Mouse (Mus musculus) MEL (cell line): ENCODE measurements around the gene Itpr2.

Experiments used
- BHLHE40 ChIP-seq: IDR thresholded peaks from 2 replicates; pipeline ENCODE4 v1.6.1; 2012; ENCODE audit warnings: low read depth, mild to moderate bottlenecking, inconsistent platforms, low read length, improper control_type of control experiment, borderline replicate concordance
- CHD2 ChIP-seq: IDR thresholded peaks from 2 replicates; pipeline ENCODE4 v1.6.1; 2011; ENCODE audit warnings: low read length, improper control_type of control experiment
- CTCF ChIP-seq, 3 experiments: IDR thresholded peaks in 2 of 3; conservative IDR thresholded peaks in 1 of 3; 2 replicates each; pipeline ENCODE4 v1.5.1; 2011 to 2012; ENCODE audit warnings: low read length in 3 of 3, low read depth in 2 of 3, mild to moderate bottlenecking in 2 of 3, improper control_type of control experiment in 1 of 3, inconsistent platforms in 1 of 3, mixed read lengths in 1 of 3, moderate library complexity in 1 of 3; ENCODE audit not compliant: control insufficient read depth in 1 of 3, insufficient read depth in 1 of 3, poor library complexity in 1 of 3, severe bottlenecking in 1 of 3
- E2F4 ChIP-seq: IDR thresholded peaks from 2 replicates; pipeline ENCODE4 v1.6.1; 2011; ENCODE audit warnings: low read depth, low read length, improper control_type of control experiment, borderline replicate concordance
- GATA1 ChIP-seq: IDR thresholded peaks from 2 replicates; pipeline ENCODE4 v1.6.1; 2011; ENCODE audit warnings: low read depth, low read length, improper control_type of control experiment
- JUND ChIP-seq: IDR thresholded peaks from 2 replicates; pipeline ENCODE4 v1.6.1; 2011; ENCODE audit warnings: low read depth, mild to moderate bottlenecking, improper control_type of control experiment, low read length
- MAFK ChIP-seq: IDR thresholded peaks from 2 replicates; pipeline ENCODE4 v1.6.1; 2011; ENCODE audit warnings: low read depth, mild to moderate bottlenecking, low read length, improper control_type of control experiment, borderline replicate concordance
- MAX ChIP-seq: IDR thresholded peaks from 2 replicates; pipeline ENCODE4 v1.6.1; 2011; ENCODE audit warnings: low read length, improper control_type of control experiment
- MAZ ChIP-seq: IDR thresholded peaks from 2 replicates; pipeline ENCODE4 v1.6.1; 2012; ENCODE audit warnings: low read depth, mild to moderate bottlenecking, inconsistent platforms, low read length, improper control_type of control experiment
- POLR2A ChIP-seq, 2 experiments: IDR thresholded peaks; 2 replicates each; pipeline ENCODE4 v1.6.1; 2011 to 2012; ENCODE audit warnings: low read length in 2 of 2, mild to moderate bottlenecking in 2 of 2, control low read depth in 1 of 2, improper control_type of control experiment in 1 of 2, low read depth in 1 of 2, moderate library complexity in 1 of 2; ENCODE audit not compliant: control insufficient read depth in 1 of 2, insufficient read depth in 1 of 2, poor library complexity in 1 of 2
- USF1 ChIP-seq: IDR thresholded peaks from 2 replicates; pipeline ENCODE4 v1.6.1; 2014; ENCODE audit warnings: low read depth, mild to moderate bottlenecking, inconsistent platforms, low read length, improper control_type of control experiment, moderate library complexity
- ZMIZ1 ChIP-seq: IDR thresholded peaks from 2 replicates; pipeline ENCODE4 v1.6.1; 2012; ENCODE audit warnings: low read depth, mild to moderate bottlenecking, inconsistent platforms, low read length, improper control_type of control experiment, moderate library complexity
- ZNF384 ChIP-seq: IDR thresholded peaks from 2 replicates; pipeline ENCODE4 v1.6.1; 2012; ENCODE audit warnings: low read depth, mild to moderate bottlenecking, inconsistent platforms, low read length, improper control_type of control experiment

DNA sequence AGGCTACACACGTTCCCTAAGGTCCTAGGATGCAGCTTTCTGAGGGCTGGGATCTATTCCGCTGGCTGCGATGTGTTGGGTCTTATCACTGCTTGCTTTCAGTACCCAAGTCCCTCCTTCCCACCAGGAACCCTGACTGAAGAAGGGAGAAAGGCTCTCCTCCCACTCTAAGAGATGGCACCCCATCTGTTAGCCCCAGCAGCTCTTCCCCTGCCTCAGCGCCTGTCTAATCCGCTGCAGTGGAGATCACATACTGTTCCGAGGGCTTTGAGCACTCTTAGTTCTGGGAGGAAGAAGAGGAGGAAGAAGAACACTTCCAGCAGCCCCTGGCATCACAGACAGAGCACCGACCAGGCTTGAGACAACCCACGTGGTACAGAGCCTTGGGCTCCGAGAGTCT lies 14.9 kb downstream of the Itpr2 start:
- no peak for TF ChIP-seq CTCF (IDR thresholded peaks at IDR 0.05 in 2 of 3, conservative IDR thresholded peaks at IDR 0.05 in 1 of 3; ENCODE audit: control insufficient read depth in 1 of 3, insufficient read depth in 1 of 3, low read depth in 2 of 3, low read length in 3 of 3, poor library complexity in 1 of 3, severe bottlenecking in 1 of 3)
- TF ChIP-seq CHD2: no peak
- TF ChIP-seq MAZ: no peak
- no peak for TF ChIP-seq POLR2A (IDR thresholded peaks at IDR 0.05; ENCODE audit: control insufficient read depth in 1 of 2, insufficient read depth in 1 of 2, low read depth in 1 of 2, low read length in 2 of 2, poor library complexity in 1 of 2)
- TF ChIP-seq GATA1: no peak
- TF ChIP-seq ZMIZ1: no peak
- no peak for TF ChIP-seq JUND
- TF ChIP-seq USF1: no peak
- no peak for TF ChIP-seq ZNF384
- TF ChIP-seq E2F4: no peak
- TF ChIP-seq MAX: no peak
- no peak for TF ChIP-seq MAFK
- no peak for TF ChIP-seq BHLHE40
